Mouse (Mus musculus): ENCODE results near the gene Tlr2.
"Not testable (repeated sequence)": the region's sequence is repeated elsewhere in the genome, so short reads cannot be mapped to it uniquely, and the experiment has no call there.

The Tlr2 gene

GRCm38 (mm10) chr3:83841095-83841850 is at the start of gene Tlr2:
Gene Tlr2, minus strand, starts transcription at chr3:83841767.
- DNase-seq (ENCODE audit: low read depth, low spot score) = peak; percentile 65

- DNase-seq (ENCODE audit: low read depth, low spot score) = no peak
These were observed 43.6 kb upstream of the Tlr2 start for GRCm38 (mm10) chr3:83885163-83885562.

GRCm38 (mm10) chr3:83879261-83880050 is 37.9 kb upstream of the Tlr2 start:
- DNase-seq (ENCODE audit: low read depth, low spot score) = not testable (repeated sequence)

GRCm38 (mm10) chr3:83878801-83879200 is 37.2 kb upstream of the Tlr2 start:
- DNase-seq (ENCODE audit: low read depth, low spot score) = no peak

GRCm38 (mm10) chr3:83876299-83876698 is 34.7 kb upstream of the Tlr2 start:
- DNase-seq (ENCODE audit: low read depth, low spot score) = no peak

GRCm38 (mm10) chr3:83875078-83875477 is 33.5 kb upstream of the Tlr2 start:
- not testable (repeated sequence) for DNase-seq (ENCODE audit: low read depth, low spot score)

- DNase-seq (ENCODE audit: low read depth, low spot score) = not testable (repeated sequence)
These were observed 31.3 kb upstream of the Tlr2 start for GRCm38 (mm10) chr3:83872853-83873252.

- DNase-seq (ENCODE audit: low read depth, low spot score) = not testable (repeated sequence)
These were observed 30.4 kb upstream of the Tlr2 start for GRCm38 (mm10) chr3:83871962-83872361.

GRCm38 (mm10) chr3:83871559-83871958 is 30.0 kb upstream of the Tlr2 start:
- DNase-seq (ENCODE audit: low read depth, low spot score) = not testable (repeated sequence)

GRCm38 (mm10) chr3:83869776-83870175 is 28.2 kb upstream of the Tlr2 start:
- no peak for DNase-seq (ENCODE audit: low read depth, low spot score)

- DNase-seq (ENCODE audit: low read depth, low spot score) = not testable (repeated sequence)
These were observed 25.5 kb upstream of the Tlr2 start for GRCm38 (mm10) chr3:83867026-83867425.

GRCm38 (mm10) chr3:83865216-83865615 is 23.6 kb upstream of the Tlr2 start:
- DNase-seq (ENCODE audit: low read depth, low spot score) = no peak

GRCm38 (mm10) chr3:83864064-83864548 is 22.5 kb upstream of the Tlr2 start:
- DNase-seq (ENCODE audit: low read depth, low spot score) = no peak

GRCm38 (mm10) chr3:83862956-83863355 is 21.4 kb upstream of the Tlr2 start:
- peak; percentile 65 for DNase-seq (ENCODE audit: low read depth, low spot score)

- DNase-seq (ENCODE audit: low read depth, low spot score) = no peak
These were observed 18.0 kb upstream of the Tlr2 start for GRCm38 (mm10) chr3:83859595-83859994.

- no peak for DNase-seq (ENCODE audit: low read depth, low spot score)
These were observed 17.5 kb upstream of the Tlr2 start for GRCm38 (mm10) chr3:83859071-83859470.

GRCm38 (mm10) chr3:83857621-83858020 is 16.1 kb upstream of the Tlr2 start:
- DNase-seq (ENCODE audit: low read depth, low spot score) = no peak

GRCm38 (mm10) chr3:83855643-83856042 is 14.1 kb upstream of the Tlr2 start:
- no peak for DNase-seq (ENCODE audit: low read depth, low spot score)

- no peak for DNase-seq (ENCODE audit: low read depth, low spot score)
These were observed 7.8 kb upstream of the Tlr2 start for GRCm38 (mm10) chr3:83849341-83849740.

GRCm38 (mm10) chr3:83844766-83845520 is 3.4 kb upstream of the Tlr2 start:
- DNase-seq (ENCODE audit: low read depth, low spot score) = no peak

- DNase-seq (ENCODE audit: low read depth, low spot score) = no peak
These were observed 2.1 kb downstream of the Tlr2 start for GRCm38 (mm10) chr3:83839477-83839876.

GRCm38 (mm10) chr3:83836685-83837084 is 4.9 kb downstream of the Tlr2 start:
- no peak for DNase-seq (ENCODE audit: low read depth, low spot score)

Measured in CD4-positive, CD25-positive, alpha-beta regulatory T cell, adult 2 months (primary cell).